Mouse (Mus musculus): ENCODE measurements around the gene L2hgdh.

- no peak for TF ChIP-seq CTCF (IDR thresholded peaks at IDR 0.05; ENCODE audit: low read depth)
- TF ChIP-seq EP300 (IDR thresholded peaks at IDR 0.05; ENCODE audit: low read depth): no peak
Measured at GRCm38 (mm10) chr12:69722857-69723256, 1.8 kb downstream of the L2hgdh start.

Measured in heart, postnatal 0 days (tissue).